In the genomic region with DNA sequence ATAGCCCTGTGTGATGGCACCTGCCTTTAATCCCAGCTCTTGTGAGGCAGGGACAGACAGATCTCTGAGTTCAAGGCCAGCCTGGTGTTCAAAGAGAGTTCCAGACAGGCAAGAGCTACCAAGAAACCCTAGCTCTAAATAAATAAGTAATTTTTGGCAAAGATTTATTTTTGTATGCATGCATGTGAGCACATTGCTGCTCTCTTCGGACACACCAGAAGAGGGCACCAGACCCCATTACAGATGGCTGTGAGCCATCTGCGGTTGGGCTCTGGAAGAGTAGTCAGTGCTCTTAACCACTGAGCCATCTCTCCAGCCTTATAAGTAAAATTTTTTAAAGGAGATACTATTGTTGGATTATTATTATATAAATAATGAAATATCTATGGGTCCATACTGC, we compare ENCODE assay signal across 15 mouse cellular contexts. TPM values are rescaled to one million over a fixed set of nuclear protein-coding genes. Genes with fewer than 3 reads are reported as not detected.
DNase-seq lines count a peak whose midpoint lies in the region; ATAC-seq and TF ChIP-seq lines count a peak whose summit lies in the region.
"Had no signal": no experiment of that assay in that cellular context is flagged by ENCODE, and none has a peak within 500 bp of the region (broad histone marks: within the 10 kb centered on the region; RNA-seq: fewer than 3 reads in every experiment).

No protein-coding gene starts in this region.

- no peaks in the 10 kb centered on the region for H3K4me1 ChIP-seq in kidney, postnatal 0 days (replicated peaks; ENCODE audit: insufficient read depth, low read length)
- H3K4me1 ChIP-seq in kidney, embryonic 14.5 days (ENCODE audit: control insufficient read depth, insufficient read depth, low read length), result no peaks in the 10 kb centered on the region
- H3K4me1 ChIP-seq: embryonic facial prominence, embryonic 12.5 days; neural tube, embryonic 12.5 days had no signal

- no peak overlapping the region for H3K4me2 ChIP-seq in kidney, postnatal 0 days (ENCODE audit: low read length)
- H3K4me2 ChIP-seq in kidney, embryonic 14.5 days (replicated peaks; ENCODE audit: low read depth, low read length), result no peak overlapping the region
- H3K4me2 ChIP-seq: embryonic facial prominence, embryonic 12.5 days; neural tube, embryonic 12.5 days had no signal

- TF ChIP-seq POLR2A in brain, embryonic 14.5 days (IDR thresholded peaks at IDR 0.05; ENCODE audit: borderline replicate concordance, extremely low read depth, insufficient read depth, insufficient read length, poor library complexity, severe bottlenecking), result no peak

- H3K27me3 ChIP-seq in kidney, postnatal 0 days (ENCODE audit: insufficient read depth, low read length), result no peaks in the 10 kb centered on the region
- no peaks in the 10 kb centered on the region for H3K27me3 ChIP-seq in kidney, embryonic 14.5 days (ENCODE audit: control insufficient read depth, insufficient read depth, low read length)
- H3K27me3 ChIP-seq: embryonic facial prominence, embryonic 12.5 days; neural tube, embryonic 12.5 days had no signal

- intact Hi-C loops in left cerebral cortex, postnatal 14 days (cut with DNase I), result no loop called here

- H3K9ac ChIP-seq in kidney, postnatal 0 days (ENCODE audit: low read depth, low read length), result no peak overlapping the region
- H3K9ac ChIP-seq in kidney, embryonic 14.5 days (ENCODE audit: low read depth, low read length), result no peak overlapping the region
- H3K9ac ChIP-seq: embryonic facial prominence, embryonic 12.5 days; neural tube, embryonic 12.5 days had no signal

- H3K4me3 ChIP-seq in kidney, postnatal 0 days (replicated peaks; ENCODE audit: low read depth, low read length), result no peak overlapping the region
- H3K4me3 ChIP-seq in kidney, embryonic 14.5 days (ENCODE audit: low read length), result no peak overlapping the region
- H3K4me3 ChIP-seq: embryonic facial prominence, embryonic 12.5 days; neural tube, embryonic 12.5 days had no signal

- peak; percentile 55 for TF ChIP-seq CTCF in kidney, postnatal 0 days (IDR thresholded peaks at IDR 0.05; ENCODE audit: low read depth)
- TF ChIP-seq CTCF in brain, embryonic 14.5 days (IDR thresholded peaks at IDR 0.05; ENCODE audit: borderline replicate concordance, extremely low read depth, insufficient read depth, insufficient read length), result peak; percentile 15; the same call in 1 of the 2 replicates

- no peaks in the 10 kb centered on the region for H3K9me3 ChIP-seq in kidney, postnatal 0 days (replicated peaks; ENCODE audit: low read length)
- H3K9me3 ChIP-seq in kidney, embryonic 14.5 days (ENCODE audit: control insufficient read depth, low read length), result no peaks in the 10 kb centered on the region
- H3K9me3 ChIP-seq: embryonic facial prominence, embryonic 12.5 days; neural tube, embryonic 12.5 days had no signal

- peaks cover 12% of the 10 kb centered on the region; the same call in 1 of the 2 replicates for H3K36me3 ChIP-seq in kidney, postnatal 0 days (ENCODE audit: insufficient read depth, low read length)
- H3K36me3 ChIP-seq in kidney, embryonic 14.5 days (ENCODE audit: control insufficient read depth, insufficient read depth, low read length), result peaks cover 17% of the 10 kb centered on the region; the same call in 1 of the 2 replicates

- no peak overlapping the region for H3K27ac ChIP-seq in kidney, postnatal 0 days
- H3K27ac ChIP-seq in kidney, embryonic 14.5 days (ENCODE audit: low read depth, low read length), result no peak overlapping the region
- H3K27ac ChIP-seq: embryonic facial prominence, embryonic 12.5 days; neural tube, embryonic 12.5 days had no signal

- 95% methylated on average over 2 of the region's 2 CpGs for WGBS in kidney, postnatal 0 days
- 88% methylated on average over 2 of the region's 2 CpGs for WGBS in kidney, embryonic 14.5 days

- no peak for ATAC-seq in kidney, postnatal 0 days (replicated peaks; ENCODE audit: low FRiP score, low read depth)
- ATAC-seq in kidney, embryonic 14.5 days (ENCODE audit: low FRiP score, low TSS enrichment), result no peak
- ATAC-seq: forebrain, embryonic 14.5 days; inflammation-experienced regulatory T-cells, adult 6 months had no signal

- DNase-seq in adrenal gland, adult 2 months, result peak; percentile 44
- DNase-seq in adrenal gland, postnatal 4 days (ENCODE audit: low spot score in 2 of 2), result no peak
- DNase-seq in kidney, postnatal 0 days (ENCODE audit: low spot score), result no peak
- DNase-seq in A20 (ENCODE audit: low read depth, low spot score), result peak; percentile 16
- DNase-seq in brain, embryonic 14.5 days (ENCODE audit: low read depth), result no peak
- DNase-seq in cerebellum, postnatal 4 days (ENCODE audit: low spot score in 2 of 2), result no peak
- DNase-seq in left cerebral cortex, postnatal 14 days (ENCODE audit: low spot score in 2 of 2), result no peak
- DNase-seq: cerebellum, adult 9-10 months; left cerebral cortex, postnatal 4 days; midbrain, embryonic 14.5 days had no signal

RNA-seq across cellular contexts. Expression of a gene that starts 40.6 kb away (rescaled TPM):
- total RNA-seq in adrenal gland, adult 2 months (2021), result 100 to 1,000 TPM; 176 to 197 TPM
- polyA plus RNA-seq in adrenal gland, adult 2 months (2012; rRNA removed), result 29.7 and 61.1 TPM in 2 replicates
- total RNA-seq in adrenal gland, postnatal 4 days (2021), result 100 to 1,000 TPM; 183 to 197 TPM
- 131 and 134 TPM in 2 replicates for polyA plus RNA-seq in kidney, postnatal 0 days (2015; fragmentation: Nextera tagmentation; extraction: Ambion mirVana)
- polyA plus RNA-seq in kidney, embryonic 14.5 days (2014; fragmentation: Nextera tagmentation; extraction: Ambion mirVana), result 65.1 and 85.3 TPM in 2 replicates
- 24.6 and 31.0 TPM in 2 replicates for polyA plus RNA-seq in brain, embryonic 14.5 days (2012; rRNA removed)
- total RNA-seq in left cerebral cortex, postnatal 14 days (2021), result 10 to 100 TPM; 43.8 to 49.1 TPM

RNA-seq across cellular contexts. Expression of a gene that starts 48.0 kb away (rescaled TPM):
- not detected for total RNA-seq in adrenal gland, adult 2 months (2021)
- polyA plus RNA-seq in adrenal gland, adult 2 months (2012; rRNA removed), result 0.07 and 0.16 TPM in 2 replicates
- under 1 TPM; 0.56 to 0.62 TPM for total RNA-seq in adrenal gland, postnatal 4 days (2021)
- polyA plus RNA-seq in kidney, postnatal 0 days (2015; fragmentation: Nextera tagmentation; extraction: Ambion mirVana), result 0.39 and 0.46 TPM in 2 replicates
- 0.36 and 0.54 TPM in 2 replicates for polyA plus RNA-seq in kidney, embryonic 14.5 days (2014; fragmentation: Nextera tagmentation; extraction: Ambion mirVana)
- 0.96 and 1.4 TPM in 2 replicates for polyA plus RNA-seq in brain, embryonic 14.5 days (2012; rRNA removed)
- under 1 TPM; 0.47 to 0.48 TPM for total RNA-seq in left cerebral cortex, postnatal 14 days (2021)
- polyA plus RNA-seq: inflammation-experienced regulatory T-cells, adult 6 months had no signal

Comparison
In these comparisons a context has a peak if more than half of its experiments do, and no peak if none do; other contexts are left out.
1. DNase-seq: peak in adrenal gland, adult 2 months (single experiment) and A20 (single experiment); none in adrenal gland, postnatal 4 days (0 of 2), kidney, postnatal 0 days (single experiment), brain, embryonic 14.5 days (single experiment), cerebellum, postnatal 4 days (0 of 2) and left cerebral cortex, postnatal 14 days (0 of 2).